Mouse (Mus musculus) urinary bladder, postnatal 14 days (tissue): ENCODE measurements around the gene Hgd.

Experiments
- DNase-seq: peaks from one replicate; pipeline ENCODE4 v3.0.0; 2021; ENCODE audit warnings: low spot score

Gene Hgd

DNA sequence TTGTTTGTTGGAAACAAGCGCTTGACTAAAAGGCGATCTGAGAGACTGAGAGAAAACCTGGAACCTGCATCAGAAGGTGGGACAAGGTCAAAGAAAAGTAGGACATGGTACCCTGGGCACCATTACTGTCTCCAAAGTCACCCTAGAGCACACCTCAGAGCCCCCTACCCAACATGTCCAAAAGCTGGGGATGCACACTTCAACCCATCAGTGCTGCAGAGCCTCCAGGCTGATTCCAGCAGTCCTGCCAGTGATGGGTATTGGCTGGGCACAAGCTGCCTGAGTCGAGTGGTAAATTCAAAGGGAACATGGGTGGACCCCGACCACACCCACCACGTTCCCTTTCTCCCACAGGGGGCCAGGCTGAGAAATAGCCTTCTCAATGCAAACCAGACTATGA, 95.4 kb downstream of the Hgd start:
- no peak for DNase-seq

DNA sequence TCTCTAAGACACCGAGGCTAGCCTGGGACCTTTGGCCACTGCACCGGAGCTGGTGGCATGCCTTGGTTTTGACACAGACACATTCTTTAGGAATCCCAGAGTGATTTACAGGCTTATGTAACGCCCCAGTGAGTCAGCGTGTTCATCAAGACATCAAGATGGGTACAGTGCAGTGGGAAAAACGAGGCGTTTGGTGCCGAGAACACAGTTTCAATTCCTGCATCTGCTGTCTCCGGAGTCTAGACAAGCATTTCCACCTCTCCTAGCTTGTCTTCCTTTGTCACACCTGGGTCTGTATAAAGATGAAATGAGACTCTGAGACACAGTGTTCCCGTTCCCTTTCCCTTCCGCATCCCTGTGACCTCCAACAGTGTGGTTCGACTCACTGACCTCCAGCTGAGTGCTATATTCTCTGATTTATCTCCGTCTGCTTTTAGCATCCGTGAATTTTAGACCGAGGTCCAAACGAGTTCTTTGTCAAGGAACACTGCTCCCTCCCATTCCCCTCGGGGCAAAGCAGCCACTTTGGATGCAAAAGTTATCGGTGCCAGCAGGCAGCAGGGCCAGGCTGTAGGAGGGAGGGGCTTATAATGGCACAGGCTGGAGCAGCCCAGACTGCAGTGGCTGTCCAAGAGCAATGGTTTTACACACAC, 96.2 kb downstream of the Hgd start:
- no peak for DNase-seq

DNA sequence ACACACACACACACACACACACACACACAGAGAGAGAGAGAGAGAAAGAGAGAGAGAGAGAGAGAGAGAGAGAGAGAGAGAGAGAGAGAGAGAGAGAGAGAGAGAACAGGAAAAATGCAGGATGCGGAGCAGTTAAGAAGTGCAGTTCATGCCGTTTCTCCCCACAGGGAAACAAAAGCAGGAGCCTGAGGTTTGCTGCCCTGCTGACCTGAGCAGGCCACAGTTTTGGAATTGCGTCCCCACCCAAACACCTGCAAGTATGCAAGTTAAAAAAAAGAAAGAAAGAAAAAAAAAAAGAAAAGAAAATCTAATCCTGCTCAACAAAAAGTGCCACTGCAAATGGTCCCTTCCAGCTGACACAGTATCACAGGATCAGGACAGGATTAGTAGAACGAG, 96.7 kb downstream of the Hgd start:
- no peak for DNase-seq

DNA sequence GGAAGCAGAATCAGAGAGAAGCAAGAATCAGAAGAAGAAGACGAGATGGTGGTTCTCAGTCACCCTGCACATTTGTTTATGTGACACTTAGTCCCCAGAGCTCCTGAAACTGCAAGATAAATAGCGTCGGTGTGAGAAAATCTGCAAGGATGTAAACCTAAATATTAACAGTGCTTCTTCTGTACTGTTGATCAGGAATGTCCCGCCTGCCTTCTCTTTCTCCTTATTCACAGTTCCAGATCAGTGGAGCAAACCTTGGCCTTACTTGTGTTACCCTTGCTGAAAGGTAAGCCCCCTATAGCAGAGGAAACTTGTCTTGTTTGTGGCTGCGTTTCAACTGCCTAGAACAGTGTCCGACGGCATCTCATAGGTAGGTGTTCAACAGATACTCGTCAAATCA, 97.6 kb downstream of the Hgd start:
- no peak for DNase-seq

DNA sequence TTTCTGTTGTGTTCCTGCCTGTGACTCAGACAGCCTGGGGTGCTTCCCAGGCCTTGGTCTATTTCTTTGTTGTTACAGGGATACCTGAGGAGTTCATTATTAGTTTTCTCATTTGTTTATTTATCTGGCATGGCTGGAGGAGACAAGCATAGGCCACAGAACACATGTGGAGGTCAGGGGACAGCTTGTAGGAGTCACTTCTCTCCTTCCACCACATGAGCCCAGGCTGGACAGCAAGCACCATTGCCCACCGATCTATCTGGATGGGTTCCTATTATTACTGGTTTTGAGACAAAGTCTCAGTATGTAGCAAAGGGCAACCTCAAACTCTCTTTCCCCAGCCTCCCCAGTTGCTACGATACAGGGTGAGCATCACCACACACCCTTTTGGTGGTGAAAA, 100.3 kb downstream of the Hgd start:
- DNase-seq: no peak

DNA sequence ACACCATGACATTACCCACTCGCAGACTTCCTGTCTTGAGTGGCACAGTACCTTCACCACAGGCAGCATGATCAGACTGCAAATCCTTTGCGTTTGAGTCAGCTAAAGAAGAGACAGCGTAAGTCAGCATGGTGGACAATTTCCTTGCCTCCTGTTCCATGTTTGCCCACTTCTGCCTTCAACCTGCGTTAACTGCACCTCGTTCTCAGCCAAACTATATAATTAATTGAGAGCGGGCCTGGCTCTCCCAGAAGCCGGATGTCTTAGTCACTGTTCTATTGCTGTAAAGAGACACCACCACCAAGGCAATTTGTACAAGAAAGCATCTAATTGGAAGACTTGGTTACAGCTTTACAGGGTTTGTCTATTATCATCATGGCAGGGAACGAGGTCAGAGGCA, 100.9 kb downstream of the Hgd start:
- no peak for DNase-seq
